Mouse (Mus musculus) hindbrain, postnatal 0 days (tissue): Measurements from ENCODE around the gene Trcg1. TPM values are rescaled to one million over a fixed set of nuclear protein-coding genes. Genes with fewer than 3 reads are reported as not detected.

ENCODE experiments used
- ATAC-seq: fragments of 200-750 bp; cut with Nextera tagmentation; 2 replicates; pipeline ENCODE4 v1.8.0; 2017; ENCODE audit warnings: mild to moderate bottlenecking, moderate TSS enrichment, moderate library complexity
- DNase-seq: peaks from one replicate; pipeline ENCODE4 v3.0.0-alpha.2; 2015; ENCODE audit warnings: low spot score
- H3K27ac ChIP-seq: fragments of 300-500 bp; sonication (generic); 2 replicates; pipeline ENCODE4 v1.5.1; 2014; ENCODE audit warnings: mild to moderate bottlenecking
- H3K27me3 ChIP-seq: fragments of 300-500 bp; sonication (generic); 2 replicates; pipeline ENCODE4 v1.6.1; 2014; ENCODE audit warnings: low read length, mixed read lengths; ENCODE audit not compliant: insufficient read depth
- H3K36me3 ChIP-seq: fragments of 300-500 bp; sonication (generic); 2 replicates; pipeline ENCODE4 v1.6.1; 2014; ENCODE audit warnings: low read length, mixed read lengths; ENCODE audit not compliant: insufficient read depth
- H3K4me1 ChIP-seq: fragments of 300-500 bp; sonication (generic); 2 replicates; pipeline ENCODE4 v1.6.1; 2014; ENCODE audit warnings: antibody characterized with exemption, low read length, mixed read lengths; ENCODE audit not compliant: insufficient read depth
- H3K4me2 ChIP-seq: fragments of 300-500 bp; sonication (generic); 2 replicates; pipeline ENCODE4 v1.6.1; 2014; ENCODE audit warnings: low read depth, mild to moderate bottlenecking, low read length, moderate library complexity, mixed read lengths
- H3K4me3 ChIP-seq: fragments of 300-500 bp; sonication (generic); 2 replicates; pipeline ENCODE4 v1.5.1; 2014; ENCODE audit warnings: low read length
- H3K9ac ChIP-seq: fragments of 300-500 bp; sonication (generic); replicated peaks from 2 replicates; pipeline ENCODE4 v1.6.1; 2014; ENCODE audit warnings: mild to moderate bottlenecking, low read length, moderate library complexity, mixed read lengths
- H3K9me3 ChIP-seq: fragments of 300-500 bp; sonication (generic); 2 replicates; pipeline ENCODE4 v1.6.1; 2016; ENCODE audit warnings: low read length, mixed read lengths
- CTCF ChIP-seq: IDR thresholded peaks from 2 replicates; pipeline ENCODE4 v1.5.1; 2016; ENCODE audit warnings: antibody characterized with exemption, control low read depth, low read depth
- WGBS: fragments of 180-500 bp; shearing (Covaris S2); extraction: QIAGEN DNeasy Blood & Tissue Kit; methylation state at CpG from one replicate; pipeline ENCODE4 v1.1.7; 2014; 5-methylcytosine and 5-hydroxymethylcytosine counted together
- polyA plus RNA-seq: library from polyadenylated mRNA; unstranded; fragments of >200 nt; fragmentation: Nextera tagmentation; extraction: Ambion mirVana; gene quantifications from 2 replicates; pipeline ENCODE4 v1.2.1, GENCODE M21; 2015
- total RNA-seq: library from RNA; depleted of rRNA; stranded (reverse); fragments of >200 nt; gene quantifications from 2 replicates; pipeline ENCODE4 v1.2.3, GENCODE M21; 2014

Trcg1 gene
- total and polyA plus RNA-seq, 2 experiments from 2014 or later = not detected

DNA sequence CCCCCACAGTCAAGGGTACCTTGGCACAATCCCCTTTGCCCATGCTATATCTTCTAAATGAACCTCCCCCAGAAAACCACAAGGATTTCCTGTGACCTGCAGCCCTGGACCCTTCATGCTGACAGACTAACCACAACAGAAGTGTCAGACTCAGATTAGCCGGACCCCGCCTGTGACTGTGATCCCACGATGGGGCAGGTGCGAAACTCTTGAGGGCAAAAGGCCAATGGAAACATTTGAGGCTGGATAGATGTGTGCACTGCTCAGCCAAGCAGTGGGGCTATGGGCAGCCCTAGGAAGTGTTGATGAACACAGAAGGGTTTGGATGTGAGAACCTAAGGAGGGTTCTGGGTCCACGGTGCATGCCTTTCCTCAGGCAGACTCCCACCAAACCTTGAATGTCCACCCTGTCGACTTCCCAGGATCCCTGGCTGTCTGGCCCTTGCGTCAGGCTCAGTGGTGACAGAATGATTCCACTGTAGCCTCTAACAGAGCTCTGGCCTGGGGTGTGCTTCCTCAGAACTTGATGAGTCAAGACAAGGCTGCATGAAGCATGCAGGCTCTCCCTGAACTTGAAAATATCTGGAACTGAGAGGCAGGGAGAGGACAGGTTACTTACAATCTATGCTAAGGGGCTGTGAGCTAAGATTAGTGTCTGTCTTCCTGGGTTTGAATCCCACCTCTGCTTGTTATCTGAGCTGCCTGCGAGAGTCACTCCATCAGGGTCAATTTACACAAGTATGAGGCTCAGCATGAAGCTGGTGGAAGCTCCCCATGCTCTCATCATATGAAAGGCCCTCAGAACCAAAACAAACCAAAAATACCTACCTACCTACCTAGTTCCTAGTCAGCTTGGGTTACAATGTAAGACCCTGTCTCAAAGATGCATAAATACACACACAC is 36.8 kb downstream of the Trcg1 start:
- no peak overlapping the region for H3K9ac ChIP-seq
- H3K27ac ChIP-seq = no peak overlapping the region
- no peak overlapping the region for H3K4me3 ChIP-seq
- no peak for ATAC-seq
- 63% methylated on average over 8 of the region's 8 CpGs for WGBS
- no peak for DNase-seq
- H3K4me1 ChIP-seq = no peaks in the 10 kb centered on the region
- TF ChIP-seq CTCF = no peak
- no peak overlapping the region for H3K4me2 ChIP-seq
- no peaks in the 10 kb centered on the region for H3K36me3 ChIP-seq
- no peaks in the 10 kb centered on the region for H3K9me3 ChIP-seq
- H3K27me3 ChIP-seq = no peaks in the 10 kb centered on the region

GRCm38 (mm10) chr9:57273805-57274494 is 37.6 kb downstream of the Trcg1 start:
- DNase-seq (no peak), ATAC-seq (no peak)
- no peaks in the 10 kb centered on the region for H3K4me1 ChIP-seq
- H3K27ac ChIP-seq = no peak overlapping the region
- no peak overlapping the region for H3K4me2 ChIP-seq
- no peaks in the 10 kb centered on the region for H3K9me3 ChIP-seq
- H3K27me3 ChIP-seq = no peaks in the 10 kb centered on the region
- no peak for TF ChIP-seq CTCF
- no peaks in the 10 kb centered on the region for H3K36me3 ChIP-seq
- H3K9ac ChIP-seq = no peak overlapping the region
- H3K4me3 ChIP-seq = no peak overlapping the region
- WGBS = 29% methylated on average over 6 of the region's 6 CpGs

DNA sequence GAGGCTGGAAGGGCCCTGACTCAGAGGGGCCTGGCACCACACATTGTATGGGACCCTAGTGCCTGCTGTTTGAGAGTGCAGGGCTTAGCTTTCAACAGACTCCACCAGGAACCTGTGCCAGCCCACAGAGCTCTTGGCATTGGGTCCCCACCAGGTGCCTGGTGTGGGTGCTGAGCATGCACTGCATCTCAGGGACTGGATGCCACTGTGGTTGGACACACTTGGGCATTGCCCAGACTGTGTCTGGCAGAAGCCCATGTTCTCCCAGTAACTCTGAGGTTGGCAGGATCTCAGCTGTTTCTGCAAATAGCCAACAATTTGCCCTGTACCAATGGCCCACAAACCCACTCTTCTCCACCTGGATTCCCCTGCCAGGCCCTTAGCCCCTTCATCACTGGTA is 40.0 kb downstream of the Trcg1 start:
- Histone ChIP-seq H3K27ac (no peak overlapping the region), H3K36me3 (no peaks in the 10 kb centered on the region), H3K27me3 (no peaks in the 10 kb centered on the region), H3K4me3 (no peak overlapping the region), H3K4me1 (no peaks in the 10 kb centered on the region), H3K4me2 (no peak overlapping the region), H3K9me3 (no peaks in the 10 kb centered on the region), H3K9ac (no peak overlapping the region)
- peak; percentile 64; the same call in 1 of the 2 replicates for ATAC-seq
- DNase-seq = peak; percentile 42
- no peak for TF ChIP-seq CTCF

GRCm38 (mm10) chr9:57278268-57278667 is 41.9 kb downstream of the Trcg1 start:
- H3K9me3 ChIP-seq = no peaks in the 10 kb centered on the region
- no peak for TF ChIP-seq CTCF
- no peak overlapping the region for H3K9ac ChIP-seq
- H3K27ac ChIP-seq = no peak overlapping the region
- no peak overlapping the region for H3K4me2 ChIP-seq
- no peaks in the 10 kb centered on the region for H3K36me3 ChIP-seq
- 60% methylated on average over 4 of the region's 4 CpGs for WGBS
- DNase-seq (no peak), ATAC-seq (no peak)
- no peak overlapping the region for H3K4me3 ChIP-seq
- no peaks in the 10 kb centered on the region for H3K27me3 ChIP-seq
- H3K4me1 ChIP-seq = 0 out of 2 replicates have a peak, but pooled peaks cover 6% of the 10 kb centered on the region

- H3K27me3 ChIP-seq = no peaks in the 10 kb centered on the region
- no peak overlapping the region for H3K4me2 ChIP-seq
- 58% methylated on average over 4 of the region's 4 CpGs for WGBS
- ATAC-seq (no peak), DNase-seq (no peak)
- H3K36me3 ChIP-seq = no peaks in the 10 kb centered on the region
- TF ChIP-seq CTCF = no peak
- H3K9ac ChIP-seq = no peak overlapping the region
- H3K9me3 ChIP-seq = no peaks in the 10 kb centered on the region
- 0 out of 2 replicates have a peak, but pooled peaks cover 6% of the 10 kb centered on the region for H3K4me1 ChIP-seq
- no peak overlapping the region for H3K4me3 ChIP-seq
- no peak overlapping the region for H3K27ac ChIP-seq
Measured at GRCm38 (mm10) chr9:57279441-57279840, 43.1 kb downstream of the Trcg1 start.

- peak; percentile 45 for DNase-seq
- TF ChIP-seq CTCF = no peak
- H3K27me3 ChIP-seq = no peaks in the 10 kb centered on the region
Measured at GRCm38 (mm10) chr9:57281549-57281948, 45.2 kb downstream of the Trcg1 start.

DNA sequence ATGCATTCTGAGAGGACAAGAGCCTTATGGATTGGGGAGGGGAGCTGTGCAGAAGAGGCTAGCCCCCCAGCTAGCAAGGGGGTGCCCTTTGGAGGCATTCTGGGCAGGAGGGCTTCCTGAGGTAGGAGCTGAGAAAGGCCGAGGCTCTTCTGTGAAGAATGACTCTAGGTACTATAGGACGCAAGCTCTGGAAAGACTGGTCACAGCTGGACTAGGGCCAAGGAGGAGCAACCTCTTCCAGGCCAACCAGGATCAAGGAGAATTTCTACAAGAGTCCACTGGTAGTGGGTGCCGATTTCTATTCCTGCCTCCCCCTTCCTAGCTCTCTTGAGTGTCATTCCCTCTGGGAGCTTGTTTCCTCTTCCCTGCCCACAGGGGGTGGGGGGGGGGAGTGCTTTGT is 46.3 kb downstream of the Trcg1 start:
- 81% methylated on average over 3 of the region's 3 CpGs for WGBS
- Histone ChIP-seq H3K27me3 (no peaks in the 10 kb centered on the region), H3K4me2 (no peak overlapping the region), H3K4me3 (no peak overlapping the region), H3K36me3 (no peaks in the 10 kb centered on the region), H3K27ac (no peak overlapping the region), H3K4me1 (0 out of 2 replicates have a peak, but pooled peaks cover 6% of the 10 kb centered on the region), H3K9ac (no peak overlapping the region), H3K9me3 (no peaks in the 10 kb centered on the region)
- no peak for TF ChIP-seq CTCF
- no peak for DNase-seq
- ATAC-seq = no peak

More at GRCm38 (mm10) chr9:57281549-57281948, 45.2 kb downstream of the Trcg1 start:
- H3K36me3 ChIP-seq = no peaks in the 10 kb centered on the region
- no peaks in the 10 kb centered on the region for H3K9me3 ChIP-seq
- ATAC-seq = peak; percentile 45; the same call in 1 of the 2 replicates
- H3K4me3 ChIP-seq = peak overlapping the region; percentile 23
- peak overlapping the region; percentile 51 for H3K4me2 ChIP-seq
- no peak overlapping the region for H3K27ac ChIP-seq
- H3K4me1 ChIP-seq = 0 out of 2 replicates have a peak, but pooled peaks cover 6% of the 10 kb centered on the region
- H3K9ac ChIP-seq = 0 out of 2 replicates have a peak overlapping the region, but pooled peaks have one; percentile 7
- whole genome bisulfite sequencing = 12% methylated on average over 20 of the region's 20 CpGs
